Mouse (Mus musculus) lung, embryonic 15.5 days (tissue): ENCODE data around the gene Plgrkt. TPM values are rescaled to one million over a fixed set of nuclear protein-coding genes. Genes with fewer than 3 reads are reported as not detected.

Source experiments
- ATAC-seq: fragments of 200-750 bp; cut with Nextera tagmentation; 2 replicates; pipeline ENCODE4 v1.8.0; 2017; ENCODE audit warnings: moderate number of reproducible peaks, borderline replicate concordance; ENCODE audit not compliant: low FRiP score, low TSS enrichment; ENCODE audit errors: extremely low read depth
- H3K27ac ChIP-seq: fragments of 300-500 bp; sonication (generic); 2 replicates; pipeline ENCODE4 v1.5.1; 2015; ENCODE audit warnings: moderate library complexity, mild to moderate bottlenecking, inconsistent platforms
- H3K27me3 ChIP-seq: fragments of 300-500 bp; sonication (generic); 2 replicates; pipeline ENCODE4 v1.6.1; 2015; ENCODE audit warnings: inconsistent platforms
- H3K36me3 ChIP-seq: fragments of 300-500 bp; sonication (generic); 2 replicates; pipeline ENCODE4 v1.6.1; 2015; ENCODE audit warnings: inconsistent platforms
- H3K4me1 ChIP-seq: fragments of 300-500 bp; sonication (generic); 2 replicates; pipeline ENCODE4 v1.6.1; 2015; ENCODE audit warnings: inconsistent platforms
- H3K4me2 ChIP-seq: fragments of 300-500 bp; sonication (generic); 2 replicates; pipeline ENCODE4 v1.6.1; 2015; ENCODE audit warnings: inconsistent platforms, mild to moderate bottlenecking, moderate library complexity
- H3K4me3 ChIP-seq: fragments of 300-500 bp; sonication (generic); 2 replicates; pipeline ENCODE4 v1.5.1; 2015; ENCODE audit warnings: mild to moderate bottlenecking, inconsistent platforms
- H3K9ac ChIP-seq: fragments of 300-500 bp; sonication (generic); 2 replicates; pipeline ENCODE4 v1.6.1; 2015; ENCODE audit warnings: inconsistent platforms
- H3K9me3 ChIP-seq: fragments of 300-500 bp; sonication (generic); 2 replicates; pipeline ENCODE4 v1.6.1; 2016; ENCODE audit warnings: inconsistent platforms
- WGBS: fragments of 180-500 bp; shearing (Covaris S2); methylation state at CpG from one replicate; pipeline ENCODE4 v1.1.7; 2015; 5-methylcytosine and 5-hydroxymethylcytosine counted together
- polyA plus RNA-seq: library from polyadenylated mRNA; unstranded; fragments of >200 nt; fragmentation: Nextera tagmentation; extraction: Ambion mirVana; gene quantifications from 2 replicates; pipeline ENCODE4 v1.2.1, GENCODE M21; 2015

Plgrkt gene
- polyA plus RNA-seq, 1 experiment from 2014 or later = 56.9 TPM

DNA sequence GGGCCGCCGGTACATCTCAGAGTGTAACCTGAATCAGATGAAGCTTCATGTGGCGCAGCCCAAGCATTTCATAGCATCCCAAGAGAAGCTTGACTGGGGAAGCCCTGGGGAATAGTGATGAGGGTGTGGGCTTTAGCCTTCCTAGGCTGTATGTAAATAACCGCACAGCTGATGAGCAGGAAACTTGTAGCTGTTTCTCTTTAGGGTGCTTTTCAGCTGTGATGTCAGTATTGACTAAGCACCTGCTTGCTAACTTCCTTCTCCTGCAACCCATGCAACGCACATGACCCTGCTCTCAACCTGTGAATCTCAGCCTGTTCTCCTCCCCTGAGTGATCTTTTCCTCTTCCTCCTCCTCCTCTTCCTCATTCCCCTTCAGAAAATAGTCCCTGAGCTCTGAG lies 3.1 kb downstream of the Plgrkt start:
- Histone ChIP-seq H3K36me3 (no peaks in the 10 kb centered on the region), H3K4me2 (no peak overlapping the region), H3K27ac (no peak overlapping the region), H3K9ac (no peak overlapping the region), H3K9me3 (no peaks in the 10 kb centered on the region), H3K4me3 (no peak overlapping the region), H3K4me1 (peaks cover 20% of the 10 kb centered on the region), H3K27me3 (no peaks in the 10 kb centered on the region)
- 73% methylated on average over 5 of the region's 5 CpGs for WGBS
- ATAC-seq = no peak

DNA sequence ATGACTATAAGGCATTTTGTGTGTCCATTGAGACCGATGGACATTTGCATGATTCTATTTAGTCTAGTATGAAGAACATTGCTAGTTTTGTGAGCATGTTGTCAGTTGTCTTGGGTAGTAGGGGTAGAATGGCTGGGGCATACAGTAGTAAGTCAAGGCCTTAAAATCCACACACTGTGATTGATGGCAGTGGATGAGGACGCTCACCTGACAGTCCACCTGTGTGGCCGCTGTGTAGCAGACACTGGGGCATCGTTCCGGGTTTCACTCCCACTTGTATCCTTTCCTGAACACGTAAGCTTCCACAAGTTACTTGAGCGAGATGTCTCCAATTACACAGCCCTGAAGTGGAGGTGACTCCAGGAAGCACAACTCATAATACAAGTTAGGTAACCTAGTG lies 3.6 kb downstream of the Plgrkt start:
- H3K4me3 ChIP-seq = no peak overlapping the region
- no peak overlapping the region for H3K27ac ChIP-seq
- no peaks in the 10 kb centered on the region for H3K27me3 ChIP-seq
- 69% methylated on average over 7 of the region's 7 CpGs for WGBS
- no peak for ATAC-seq
- H3K4me2 ChIP-seq = no peak overlapping the region
- H3K36me3 ChIP-seq = no peaks in the 10 kb centered on the region
- H3K9me3 ChIP-seq = no peaks in the 10 kb centered on the region
- no peak overlapping the region for H3K9ac ChIP-seq
- peaks cover 20% of the 10 kb centered on the region for H3K4me1 ChIP-seq

DNA sequence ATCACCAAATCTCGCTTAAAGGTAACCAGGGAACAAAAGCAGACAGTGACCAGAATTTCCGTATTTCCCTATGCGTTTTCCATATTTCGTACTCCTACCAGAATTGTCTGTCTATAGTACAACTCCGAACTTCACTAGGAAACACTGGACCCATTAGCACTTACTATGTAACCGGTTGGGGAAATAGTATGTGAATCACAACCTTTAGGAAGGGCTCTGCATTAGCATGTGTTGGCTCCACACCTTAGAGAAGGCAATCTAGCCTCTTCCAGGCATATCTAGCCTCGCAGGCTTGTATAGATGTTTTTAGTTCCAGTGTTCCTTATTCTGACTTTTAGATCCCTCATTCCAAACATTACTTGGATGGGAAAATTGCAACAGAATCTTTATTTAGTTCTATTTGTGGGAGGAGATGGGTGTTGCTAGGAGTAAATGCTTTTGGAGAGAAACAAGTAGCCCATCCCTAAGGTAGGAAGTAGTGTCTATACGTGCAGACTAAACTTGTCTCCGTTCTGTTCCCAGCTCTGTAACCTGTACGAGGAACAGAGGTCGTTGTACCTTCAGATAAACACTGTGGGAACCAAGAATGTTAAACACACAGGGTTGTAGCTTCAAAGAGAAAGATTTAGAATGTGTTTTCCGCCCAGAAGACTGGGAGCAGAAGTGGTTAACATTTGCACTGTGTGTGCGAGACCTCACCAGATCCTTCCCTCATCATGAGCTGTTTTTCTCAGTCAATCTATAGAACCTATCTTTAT lies 4.8 kb downstream of the Plgrkt start:
- 33% methylated on average over 13 of the region's 13 CpGs for WGBS
- no peaks in the 10 kb centered on the region for H3K9me3 ChIP-seq
- H3K4me2 ChIP-seq = peak overlapping the region; percentile 78
- H3K27ac ChIP-seq = no peak overlapping the region
- H3K27me3 ChIP-seq = no peaks in the 10 kb centered on the region
- no peaks in the 10 kb centered on the region for H3K36me3 ChIP-seq
- no peak overlapping the region; the same call in 1 of the 2 replicates for H3K9ac ChIP-seq
- ATAC-seq = no peak
- peak overlapping the region; percentile 54 for H3K4me3 ChIP-seq
- H3K4me1 ChIP-seq = peaks cover 16% of the 10 kb centered on the region

DNA sequence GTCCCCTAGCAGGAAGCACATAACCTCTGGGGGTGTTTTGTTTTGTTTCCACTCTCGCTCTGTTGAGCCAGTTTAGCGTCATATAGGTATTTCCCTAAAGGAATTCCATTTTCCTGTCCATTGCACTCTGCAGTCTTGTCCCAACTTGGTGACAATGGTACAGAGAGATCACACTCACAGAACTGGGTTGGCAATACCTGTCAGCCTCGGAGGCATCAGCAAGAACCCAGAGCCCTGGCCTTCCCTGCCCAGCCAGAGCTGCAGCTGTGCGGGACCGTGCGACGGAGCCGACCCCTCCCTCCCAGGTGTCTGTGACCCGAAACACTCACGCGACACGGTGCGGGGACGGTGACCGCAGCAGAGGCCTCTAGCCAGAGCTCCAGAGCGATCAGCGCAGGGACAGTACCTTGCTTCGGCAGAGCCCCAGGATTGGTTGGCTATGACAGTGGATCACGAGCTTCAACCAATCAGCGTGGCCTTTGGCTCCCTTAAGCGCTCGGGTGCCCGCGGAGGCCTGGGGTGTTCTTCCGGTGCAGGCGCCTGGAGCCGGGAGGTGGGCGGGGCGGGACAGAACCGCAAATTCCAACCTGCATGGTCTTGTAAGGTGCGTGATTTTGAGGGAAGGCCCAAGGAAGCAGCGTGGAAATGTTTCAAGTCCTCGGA lies 5.6 kb downstream of the Plgrkt start:
- ATAC-seq = peak; percentile 98
- H3K27ac ChIP-seq = no peak overlapping the region
- 3% methylated on average over 33 of the region's 33 CpGs for WGBS

DNA sequence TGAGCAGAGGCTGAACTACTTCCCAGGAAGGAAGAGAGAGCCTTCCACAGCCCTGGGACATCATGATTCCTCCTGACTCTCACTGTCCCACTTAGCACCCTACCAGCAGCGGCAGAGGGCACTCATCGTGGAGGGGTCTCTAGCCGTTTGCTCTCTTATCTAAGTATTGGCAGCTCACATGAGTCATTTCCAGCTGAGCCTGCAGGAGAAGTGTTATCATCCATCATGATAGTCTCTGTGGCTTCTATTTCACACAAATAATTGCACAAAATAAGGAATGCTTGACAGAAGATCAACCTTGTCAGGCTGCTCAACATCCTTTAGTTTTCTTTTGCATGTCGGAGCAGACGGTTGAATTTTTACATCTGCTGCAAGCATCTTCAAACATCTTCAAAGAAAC lies 6.9 kb downstream of the Plgrkt start:
- H3K36me3 ChIP-seq = no peaks in the 10 kb centered on the region
- H3K9ac ChIP-seq = no peak overlapping the region
- no peaks in the 10 kb centered on the region for H3K9me3 ChIP-seq
- no peaks in the 10 kb centered on the region for H3K27me3 ChIP-seq
- 57% methylated on average over 5 of the region's 5 CpGs for WGBS
- H3K27ac ChIP-seq = no peak overlapping the region
- H3K4me2 ChIP-seq = no peak overlapping the region
- ATAC-seq = no peak
- peaks cover 12% of the 10 kb centered on the region; the same call in 1 of the 2 replicates for H3K4me1 ChIP-seq
- H3K4me3 ChIP-seq = no peak overlapping the region

More for the DNA sequence above, 5.6 kb downstream of the Plgrkt start:
- Histone ChIP-seq H3K4me3 (peak overlapping the region; percentile 54), H3K36me3 (no peaks in the 10 kb centered on the region), H3K27me3 (no peaks in the 10 kb centered on the region), H3K4me1 (peaks cover 14% of the 10 kb centered on the region), H3K4me2 (peak overlapping the region; percentile 78), H3K9ac (peak overlapping the region; percentile 54), H3K9me3 (no peaks in the 10 kb centered on the region)

DNA sequence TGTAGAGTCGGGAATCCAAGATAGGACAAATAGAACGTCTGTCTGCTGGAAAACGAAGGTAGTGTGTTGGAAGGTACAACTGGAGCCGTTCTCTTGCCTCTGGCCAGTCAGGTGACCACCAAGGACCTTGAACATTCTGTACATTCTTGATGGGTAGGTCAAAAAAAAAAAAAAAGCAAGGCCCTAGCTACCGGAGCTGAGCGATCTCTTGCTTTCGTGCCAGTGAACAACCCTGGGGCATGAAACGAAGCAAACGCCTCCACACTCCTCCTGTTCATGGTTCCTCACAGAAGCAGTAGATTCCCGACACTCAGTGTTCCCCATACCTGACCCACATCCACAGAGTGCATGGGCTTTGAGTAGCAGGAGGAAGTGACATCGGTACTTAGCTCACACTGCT lies 10.9 kb downstream of the Plgrkt start:
- Histone ChIP-seq H3K9ac (no peak overlapping the region), H3K4me1 (peaks cover 5% of the 10 kb centered on the region; the same call in 1 of the 2 replicates), H3K9me3 (no peaks in the 10 kb centered on the region), H3K36me3 (no peaks in the 10 kb centered on the region), H3K4me2 (no peak overlapping the region), H3K4me3 (no peak overlapping the region), H3K27ac (no peak overlapping the region), H3K27me3 (no peaks in the 10 kb centered on the region)
- WGBS = 84% methylated on average over 11 of the region's 11 CpGs
- ATAC-seq = no peak

DNA sequence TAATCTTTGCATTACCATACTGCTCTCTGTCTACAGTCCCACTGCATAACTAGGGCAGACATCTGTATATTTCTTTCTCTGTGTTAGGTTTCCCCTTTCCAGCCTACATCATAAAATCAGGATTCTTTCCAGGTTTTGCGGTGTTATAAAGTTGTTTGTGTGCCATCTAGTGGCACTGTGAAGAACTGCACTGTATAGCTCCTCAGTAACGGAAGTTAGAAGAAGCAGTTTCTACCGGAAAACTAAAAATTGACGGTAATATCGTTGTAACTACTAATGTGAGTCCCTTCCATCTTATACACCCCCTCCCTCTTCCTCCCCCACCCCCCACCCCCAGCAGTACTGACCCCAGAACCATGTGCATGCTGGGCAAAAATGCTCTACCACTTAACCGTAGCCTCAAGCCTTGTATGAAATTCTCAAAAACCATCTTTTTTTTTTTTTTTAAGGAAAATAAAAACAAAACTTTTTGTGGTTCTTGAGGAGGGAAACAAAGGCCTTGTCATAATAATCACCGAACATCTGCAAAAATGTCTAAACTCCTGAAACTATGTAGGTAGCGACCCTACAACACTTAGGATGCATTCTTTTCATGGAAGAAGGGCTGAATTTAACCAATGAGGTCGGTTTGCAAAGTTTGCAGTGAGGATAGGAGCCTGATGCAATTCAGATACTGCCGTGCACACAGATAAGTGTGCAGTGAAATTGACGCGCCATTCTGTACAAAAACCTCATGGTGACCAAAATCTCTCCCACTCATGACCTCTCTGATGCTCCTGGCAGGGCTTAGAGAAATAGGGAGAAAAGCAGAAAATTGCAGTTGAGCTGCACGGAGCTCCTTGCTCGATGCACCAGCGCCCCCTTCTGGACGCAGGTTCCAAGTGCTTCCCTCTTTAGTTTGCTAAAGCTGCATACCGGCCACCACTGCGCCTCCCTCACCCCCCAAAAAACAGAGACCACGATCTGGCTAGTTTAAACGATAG lies 12.0 kb downstream of the Plgrkt start:
- H3K27ac ChIP-seq = no peak overlapping the region
- 0 out of 2 replicates have a peak overlapping the region, but pooled peaks have one; percentile 19 for H3K9ac ChIP-seq
- no peaks in the 10 kb centered on the region for H3K27me3 ChIP-seq
- H3K4me2 ChIP-seq = peak overlapping the region; percentile 57
- no peaks in the 10 kb centered on the region for H3K9me3 ChIP-seq
- peak overlapping the region; percentile 31 for H3K4me3 ChIP-seq
- H3K4me1 ChIP-seq = no peaks in the 10 kb centered on the region
- H3K36me3 ChIP-seq = no peaks in the 10 kb centered on the region
- 4% methylated on average over 20 of the region's 20 CpGs for WGBS
- peak; percentile 70; the same call in 1 of the 2 replicates for ATAC-seq

DNA sequence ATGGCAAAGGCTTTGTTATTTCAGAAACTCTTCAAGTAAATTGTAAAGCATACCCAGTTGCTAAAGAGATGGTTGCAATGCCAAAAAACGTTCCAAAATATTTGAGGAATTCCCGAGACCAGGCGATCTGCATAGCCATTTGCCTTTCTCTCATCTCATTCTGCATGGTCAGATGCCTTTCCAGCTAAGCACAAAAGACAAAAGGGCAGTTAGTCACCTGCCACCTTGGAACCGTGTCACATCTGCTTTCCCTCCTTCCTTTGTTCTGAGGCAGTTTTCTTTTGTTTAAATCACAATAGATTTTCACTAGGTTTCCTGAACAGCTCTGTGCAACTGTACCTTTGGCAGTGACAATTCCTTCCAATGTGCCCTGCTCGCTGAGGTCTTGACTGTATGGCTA lies 16.2 kb downstream of the Plgrkt start:
- Histone ChIP-seq H3K27me3 (no peaks in the 10 kb centered on the region), H3K36me3 (no peaks in the 10 kb centered on the region), H3K27ac (no peak overlapping the region), H3K9me3 (no peaks in the 10 kb centered on the region), H3K4me3 (no peak overlapping the region), H3K4me2 (no peak overlapping the region), H3K4me1 (no peaks in the 10 kb centered on the region), H3K9ac (no peak overlapping the region)
- no peak for ATAC-seq
- WGBS = 52% methylated on average over 5 of the region's 5 CpGs

DNA sequence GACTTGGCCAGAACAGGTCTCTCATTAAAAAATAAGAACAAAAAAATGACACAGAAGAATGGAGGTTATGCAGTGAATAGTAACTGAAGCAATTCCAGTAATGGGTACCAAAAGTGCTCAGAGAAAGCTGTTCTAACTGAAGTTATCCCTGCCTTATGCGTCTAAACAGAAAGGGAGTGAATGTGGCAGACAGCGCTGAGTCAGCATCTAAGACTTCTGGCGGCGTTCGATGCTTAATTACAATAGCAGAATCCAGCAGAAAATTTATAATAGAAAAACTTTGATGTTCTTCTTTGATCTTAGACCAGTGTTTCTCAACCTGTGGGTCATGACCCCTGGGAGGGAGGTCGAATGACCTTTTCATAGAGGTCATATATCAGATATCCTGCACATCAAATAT lies 21.6 kb downstream of the Plgrkt start:
- no peaks in the 10 kb centered on the region for H3K27me3 ChIP-seq
- H3K36me3 ChIP-seq = no peaks in the 10 kb centered on the region
- H3K9me3 ChIP-seq = no peaks in the 10 kb centered on the region
- no peak for ATAC-seq
- WGBS = 72% methylated on average over 6 of the region's 6 CpGs
- H3K9ac ChIP-seq = no peak overlapping the region
- H3K4me3 ChIP-seq = no peak overlapping the region
- no peak overlapping the region for H3K27ac ChIP-seq
- H3K4me1 ChIP-seq = no peaks in the 10 kb centered on the region
- no peak overlapping the region for H3K4me2 ChIP-seq

DNA sequence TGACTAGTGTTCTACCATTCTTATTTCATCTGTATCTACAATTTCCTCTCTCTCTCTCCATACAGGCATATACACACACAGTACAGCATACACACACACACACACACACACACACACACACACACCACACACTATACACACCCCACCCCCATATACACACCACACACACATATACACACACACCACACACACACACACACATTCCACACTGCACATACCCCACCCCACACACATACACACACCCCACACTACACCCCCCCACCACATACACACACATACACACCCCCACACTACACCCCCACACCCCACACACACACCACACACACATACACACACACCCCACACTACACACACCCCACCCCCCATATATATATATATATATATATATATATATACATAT lies 22.3 kb downstream of the Plgrkt start:
- no peak for ATAC-seq
- no peak overlapping the region for H3K4me3 ChIP-seq
- H3K4me2 ChIP-seq = no peak overlapping the region
- H3K4me1 ChIP-seq = no peaks in the 10 kb centered on the region
- H3K9ac ChIP-seq = no peak overlapping the region
- H3K27ac ChIP-seq = no peak overlapping the region
- no peaks in the 10 kb centered on the region for H3K27me3 ChIP-seq
- H3K36me3 ChIP-seq = no peaks in the 10 kb centered on the region
- no peaks in the 10 kb centered on the region for H3K9me3 ChIP-seq

DNA sequence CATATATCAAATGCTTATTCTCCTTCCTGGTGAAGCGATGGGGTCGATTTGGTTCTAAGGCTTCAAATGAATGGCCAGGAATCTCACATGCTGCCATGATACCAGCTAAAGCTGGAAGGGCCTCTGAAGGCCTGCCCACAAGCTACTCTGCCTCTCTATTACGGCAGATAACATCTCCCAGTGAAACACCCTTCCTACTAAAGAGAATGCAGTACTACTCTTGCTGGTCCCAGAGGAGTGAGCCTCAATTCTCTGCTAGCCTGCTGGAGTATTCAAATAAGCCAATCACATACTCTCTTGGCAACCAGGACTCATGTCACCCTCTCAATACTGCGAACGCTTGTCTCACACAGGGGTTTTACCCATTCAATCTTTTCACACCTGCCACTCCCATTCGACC lies 24.9 kb downstream of the Plgrkt start:
- ATAC-seq = no peak
- no peaks in the 10 kb centered on the region for H3K4me1 ChIP-seq
- WGBS = 73% methylated on average over 6 of the region's 6 CpGs

More for the DNA sequence above, 24.9 kb downstream of the Plgrkt start:
- H3K27ac ChIP-seq = no peak overlapping the region
- H3K4me3 ChIP-seq = no peak overlapping the region
- H3K36me3 ChIP-seq = no peaks in the 10 kb centered on the region
- H3K9ac ChIP-seq = no peak overlapping the region
- H3K4me2 ChIP-seq = no peak overlapping the region
- H3K9me3 ChIP-seq = no peaks in the 10 kb centered on the region
- H3K27me3 ChIP-seq = no peaks in the 10 kb centered on the region
